Mouse (Mus musculus) brain, embryonic 14.5 days (tissue): ENCODE data around the gene Large1.

Experiments
- CTCF ChIP-seq: fragments of 200-500 bp; IDR thresholded peaks from 2 replicates; pipeline ENCODE4 v1.5.1; 2012; ENCODE audit warnings: inconsistent platforms, mild to moderate bottlenecking, moderate library complexity, borderline replicate concordance; ENCODE audit not compliant: insufficient read depth, insufficient read length; ENCODE audit errors: extremely low read depth
- POLR2A ChIP-seq: fragments of 200-500 bp; IDR thresholded peaks from 2 replicates; pipeline ENCODE4 v1.6.1; 2012; ENCODE audit warnings: mild to moderate bottlenecking, inconsistent platforms, borderline replicate concordance; ENCODE audit not compliant: poor library complexity, insufficient read depth, insufficient read length, severe bottlenecking; ENCODE audit errors: extremely low read depth

- TF ChIP-seq CTCF, result no peak
- TF ChIP-seq POLR2A, result no peak
Measured at GRCm38 (mm10) chr8:72835863-72836262, 517.5 kb downstream of the Large1 start.
